Mouse (Mus musculus): ENCODE measurements around the gene Cops7b. TPM values are rescaled to one million over a fixed set of nuclear protein-coding genes. Genes with fewer than 3 reads are reported as not detected.

Cops7b gene
- polyA plus RNA-seq, 1 experiment = 32.2 TPM

DNA sequence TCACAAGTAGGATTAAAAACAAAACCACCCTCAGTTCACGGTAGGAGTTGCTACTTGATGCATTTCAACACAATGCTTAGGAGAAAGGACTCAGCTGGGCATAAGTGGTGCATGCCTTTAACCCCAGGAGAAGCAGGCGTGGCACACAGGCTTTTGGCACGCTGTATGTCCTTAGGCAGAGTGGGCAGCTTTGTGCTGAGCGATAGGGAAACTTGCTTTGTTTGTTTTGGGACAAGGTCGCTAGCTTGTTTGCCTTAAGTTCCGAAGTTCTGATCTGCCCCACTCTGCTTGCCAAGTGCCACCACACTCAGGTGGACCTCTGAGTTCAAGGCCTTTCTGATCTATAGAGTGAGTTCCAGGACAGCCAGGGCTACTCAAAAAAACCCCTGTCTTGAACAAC, 12.6 kb downstream of the Cops7b start:
- H3K27me3 ChIP-seq (ENCODE audit: control insufficient read depth, insufficient read depth, low read length) = no peaks in the 10 kb centered on the region
- H3K36me3 ChIP-seq (ENCODE audit: control insufficient read depth, insufficient read depth, low read length) = no peaks in the 10 kb centered on the region; the same call in 1 of the 2 replicates
- H3K4me1 ChIP-seq (ENCODE audit: control insufficient read depth, insufficient read depth, low read length) = no peaks in the 10 kb centered on the region
- no peak overlapping the region for H3K4me3 ChIP-seq (ENCODE audit: control insufficient read depth, low read depth, low read length)
- H3K27ac ChIP-seq (ENCODE audit: control insufficient read depth, insufficient read depth, low read depth, low read length) = no peak overlapping the region
- TF ChIP-seq POLR2A (IDR thresholded peaks at IDR 0.05; ENCODE audit: control insufficient read depth, low read depth, low read length) (no peak), CTCF (IDR thresholded peaks at IDR 0.05; ENCODE audit: control insufficient read depth, insufficient read depth, insufficient replicate concordance, low read depth, low read length) (no peak)

DNA sequence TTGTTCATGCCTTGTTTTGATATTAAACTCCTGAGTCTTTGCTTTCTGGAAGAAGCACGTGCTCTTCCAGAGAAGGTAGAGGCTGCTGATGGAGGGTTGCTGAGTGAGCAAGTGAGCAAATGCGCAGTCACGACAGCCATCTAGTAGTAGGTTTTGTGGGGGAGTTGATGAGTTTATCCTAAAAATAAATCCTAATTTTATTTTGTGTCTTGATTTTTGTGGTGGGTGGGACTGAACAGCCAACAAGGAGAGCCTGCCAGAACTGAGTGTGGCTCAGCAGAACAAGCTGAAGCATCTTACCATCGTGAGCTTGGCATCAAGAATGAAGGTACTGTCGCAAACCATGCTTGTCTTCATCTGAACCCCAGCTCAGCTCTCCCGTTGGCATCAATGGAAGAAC, 13.8 kb downstream of the Cops7b start:
- TF ChIP-seq CTCF (IDR thresholded peaks at IDR 0.05; ENCODE audit: control insufficient read depth, insufficient read depth, insufficient replicate concordance, low read depth, low read length) = no peak
- no peak for TF ChIP-seq POLR2A (IDR thresholded peaks at IDR 0.05; ENCODE audit: control insufficient read depth, low read depth, low read length)
- Histone ChIP-seq H3K4me1 (ENCODE audit: control insufficient read depth, insufficient read depth, low read length) (no peaks in the 10 kb centered on the region), H3K36me3 (ENCODE audit: control insufficient read depth, insufficient read depth, low read length) (no peaks in the 10 kb centered on the region; the same call in 1 of the 2 replicates), H3K4me3 (ENCODE audit: control insufficient read depth, low read depth, low read length) (no peak overlapping the region), H3K27me3 (ENCODE audit: control insufficient read depth, insufficient read depth, low read length) (no peaks in the 10 kb centered on the region), H3K27ac (ENCODE audit: control insufficient read depth, insufficient read depth, low read depth, low read length) (no peak overlapping the region)

DNA sequence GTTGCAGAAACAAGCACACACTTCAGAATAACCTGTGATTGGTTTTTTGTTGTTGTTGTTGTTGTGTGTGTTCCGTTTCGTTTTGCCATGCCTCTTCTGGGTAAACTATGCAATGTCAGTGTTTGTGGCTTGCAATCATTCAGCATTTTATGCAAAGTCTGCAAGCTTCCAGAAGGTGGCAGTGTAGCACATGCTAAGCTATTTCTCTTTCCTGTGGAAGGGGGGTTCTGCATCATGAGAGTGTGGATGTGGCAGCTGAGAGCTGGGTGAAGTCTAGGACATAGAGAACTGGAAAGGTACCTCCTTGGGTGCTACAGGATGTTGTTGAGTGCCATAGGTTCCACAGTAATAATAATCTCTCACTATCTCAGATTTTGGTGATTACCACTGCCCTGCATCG, 15.8 kb downstream of the Cops7b start:
- no peak overlapping the region for H3K27ac ChIP-seq (ENCODE audit: control insufficient read depth, insufficient read depth, low read depth, low read length)
- TF ChIP-seq POLR2A (IDR thresholded peaks at IDR 0.05; ENCODE audit: control insufficient read depth, low read depth, low read length) (no peak), CTCF (IDR thresholded peaks at IDR 0.05; ENCODE audit: control insufficient read depth, insufficient read depth, insufficient replicate concordance, low read depth, low read length) (no peak)
- no peak overlapping the region for H3K4me3 ChIP-seq (ENCODE audit: control insufficient read depth, low read depth, low read length)
- H3K4me1 ChIP-seq (ENCODE audit: control insufficient read depth, insufficient read depth, low read length) = no peaks in the 10 kb centered on the region
- no peaks in the 10 kb centered on the region for H3K27me3 ChIP-seq (ENCODE audit: control insufficient read depth, insufficient read depth, low read length)
- H3K36me3 ChIP-seq (ENCODE audit: control insufficient read depth, insufficient read depth, low read length) = peaks cover 2% of the 10 kb centered on the region

DNA sequence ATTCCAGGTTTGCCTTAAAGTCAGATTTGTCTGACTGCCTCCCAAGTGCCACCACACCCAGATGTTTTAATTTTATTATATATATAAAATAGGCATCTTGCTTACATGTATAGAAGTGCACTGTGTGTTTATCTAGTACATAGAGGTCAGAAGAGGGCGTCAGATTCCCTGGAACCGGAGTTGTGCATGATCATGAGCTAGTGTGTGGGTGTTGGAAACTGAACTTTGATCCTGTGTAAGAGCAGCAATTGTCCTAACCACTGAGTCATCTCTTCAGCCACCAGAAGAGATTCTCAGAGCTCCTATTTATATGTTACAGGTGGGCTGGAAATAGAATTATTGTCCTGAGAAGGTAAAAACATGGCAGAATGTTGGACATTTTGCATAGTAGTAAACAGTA, 17.4 kb downstream of the Cops7b start:
- no peak overlapping the region for H3K27ac ChIP-seq (ENCODE audit: control insufficient read depth, insufficient read depth, low read depth, low read length)
- H3K36me3 ChIP-seq (ENCODE audit: control insufficient read depth, insufficient read depth, low read length) = peaks cover 4% of the 10 kb centered on the region
- no peak overlapping the region for H3K4me3 ChIP-seq (ENCODE audit: control insufficient read depth, low read depth, low read length)
- H3K4me1 ChIP-seq (ENCODE audit: control insufficient read depth, insufficient read depth, low read length) = no peaks in the 10 kb centered on the region
- TF ChIP-seq CTCF (IDR thresholded peaks at IDR 0.05; ENCODE audit: control insufficient read depth, insufficient read depth, insufficient replicate concordance, low read depth, low read length) (no peak), POLR2A (IDR thresholded peaks at IDR 0.05; ENCODE audit: control insufficient read depth, low read depth, low read length) (no peak)
- no peaks in the 10 kb centered on the region for H3K27me3 ChIP-seq (ENCODE audit: control insufficient read depth, insufficient read depth, low read length)

DNA sequence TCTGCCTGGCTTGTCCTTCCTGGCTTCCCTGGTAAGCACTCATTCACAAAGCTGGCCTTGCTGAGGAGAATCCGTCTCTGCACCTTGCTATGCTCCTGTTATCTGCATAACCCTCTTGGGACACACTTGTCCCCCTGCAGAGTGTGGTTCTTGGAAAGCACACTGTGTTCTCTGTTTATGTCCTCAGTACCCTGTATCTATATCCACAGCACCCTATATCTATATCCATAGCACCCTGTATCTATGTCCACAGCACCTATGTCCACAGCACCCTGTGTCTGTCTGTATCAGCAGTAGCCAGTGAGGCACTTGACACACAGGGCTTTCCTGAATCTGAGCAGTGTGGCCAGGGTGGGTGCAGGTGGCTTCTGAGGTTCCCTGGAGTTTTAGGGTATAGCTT, 28.2 kb downstream of the Cops7b start:
- TF ChIP-seq CTCF (IDR thresholded peaks at IDR 0.05; ENCODE audit: control insufficient read depth, insufficient read depth, insufficient replicate concordance, low read depth, low read length) (no peak), POLR2A (IDR thresholded peaks at IDR 0.05; ENCODE audit: control insufficient read depth, low read depth, low read length) (no peak)
- Histone ChIP-seq H3K4me3 (ENCODE audit: control insufficient read depth, low read depth, low read length) (no peak overlapping the region), H3K27ac (ENCODE audit: control insufficient read depth, insufficient read depth, low read depth, low read length) (no peak overlapping the region), H3K36me3 (ENCODE audit: control insufficient read depth, insufficient read depth, low read length) (no peaks in the 10 kb centered on the region; the same call in 1 of the 2 replicates), H3K27me3 (ENCODE audit: control insufficient read depth, insufficient read depth, low read length) (no peaks in the 10 kb centered on the region), H3K4me1 (ENCODE audit: control insufficient read depth, insufficient read depth, low read length) (no peaks in the 10 kb centered on the region)

DNA sequence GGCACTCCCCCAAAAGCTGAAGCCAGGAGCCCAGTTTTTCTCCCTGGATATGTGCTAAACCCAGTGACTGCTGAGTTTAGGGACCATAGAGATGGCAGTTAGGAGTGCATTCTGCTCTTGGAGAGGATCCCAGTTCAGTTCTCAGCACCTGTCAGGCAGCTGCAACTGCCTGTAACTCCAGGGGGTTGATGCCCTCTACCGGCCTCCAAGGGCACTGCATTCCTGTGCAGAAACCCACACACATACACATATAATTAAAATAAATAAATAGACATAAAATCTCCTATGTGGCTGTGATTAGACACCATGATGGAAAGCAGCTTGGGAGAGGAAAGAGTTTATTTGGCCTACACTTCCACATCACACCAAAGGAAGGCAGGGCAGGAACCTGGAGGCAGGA, 29.4 kb downstream of the Cops7b start:
- TF ChIP-seq POLR2A (IDR thresholded peaks at IDR 0.05; ENCODE audit: control insufficient read depth, low read depth, low read length) = no peak
- no peak for TF ChIP-seq CTCF (IDR thresholded peaks at IDR 0.05; ENCODE audit: control insufficient read depth, insufficient read depth, insufficient replicate concordance, low read depth, low read length)
- Histone ChIP-seq H3K36me3 (ENCODE audit: control insufficient read depth, insufficient read depth, low read length) (no peaks in the 10 kb centered on the region; the same call in 1 of the 2 replicates), H3K4me3 (ENCODE audit: control insufficient read depth, low read depth, low read length) (no peak overlapping the region), H3K27ac (ENCODE audit: control insufficient read depth, insufficient read depth, low read depth, low read length) (no peak overlapping the region), H3K4me1 (ENCODE audit: control insufficient read depth, insufficient read depth, low read length) (no peaks in the 10 kb centered on the region), H3K27me3 (ENCODE audit: control insufficient read depth, insufficient read depth, low read length) (no peaks in the 10 kb centered on the region)

DNA sequence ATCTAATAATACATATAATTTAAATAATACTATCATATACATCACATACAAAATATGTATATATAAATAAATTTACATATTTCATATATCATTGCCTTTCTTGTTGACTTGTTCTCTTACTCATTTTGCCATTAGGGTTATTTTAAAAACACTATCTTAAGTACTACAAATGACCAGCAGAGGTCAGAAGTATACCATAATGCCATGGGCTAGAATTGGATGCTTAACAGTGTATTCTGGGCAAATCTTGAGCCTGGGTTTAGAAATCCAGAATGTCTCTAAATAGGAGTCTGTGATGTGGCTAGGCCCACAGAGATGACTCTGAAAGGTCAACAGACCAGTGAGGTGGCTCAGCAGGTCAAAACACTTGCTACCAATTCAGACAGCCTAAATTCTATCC, 31.6 kb downstream of the Cops7b start:
- no peak overlapping the region for H3K27ac ChIP-seq (ENCODE audit: control insufficient read depth, insufficient read depth, low read depth, low read length)
- H3K4me3 ChIP-seq (ENCODE audit: control insufficient read depth, low read depth, low read length) = no peak overlapping the region
- no peaks in the 10 kb centered on the region for H3K27me3 ChIP-seq (ENCODE audit: control insufficient read depth, insufficient read depth, low read length)
- no peak for TF ChIP-seq POLR2A (IDR thresholded peaks at IDR 0.05; ENCODE audit: control insufficient read depth, low read depth, low read length)
- no peak for TF ChIP-seq CTCF (IDR thresholded peaks at IDR 0.05; ENCODE audit: control insufficient read depth, insufficient read depth, insufficient replicate concordance, low read depth, low read length)
- H3K36me3 ChIP-seq (ENCODE audit: control insufficient read depth, insufficient read depth, low read length) = no peaks in the 10 kb centered on the region
- no peaks in the 10 kb centered on the region for H3K4me1 ChIP-seq (ENCODE audit: control insufficient read depth, insufficient read depth, low read length)

Measured in testis, adult 2 months (tissue).